Mouse (Mus musculus): ENCODE data around the gene Vps37c. TPM values are rescaled to one million over a fixed set of nuclear protein-coding genes. Genes with fewer than 3 reads are reported as not detected.

Vps37c gene
- polyA plus RNA-seq, 1 experiment: 30.0 TPM

- Histone ChIP-seq H3K36me3 (ENCODE audit: control insufficient read depth, insufficient read depth, low read length) (no peaks in the 10 kb centered on the region), H3K4me1 (ENCODE audit: control insufficient read depth, insufficient read depth, low read length) (no peaks in the 10 kb centered on the region), H3K27me3 (replicated peaks; ENCODE audit: control insufficient read depth, insufficient read depth, low read length) (no peaks in the 10 kb centered on the region), H3K27ac (ENCODE audit: insufficient read depth, low read depth, low read length) (no peak overlapping the region), H3K4me3 (ENCODE audit: insufficient read depth, low read depth, low read length) (no peak overlapping the region)
- DNase-seq: no peak
- WGBS: 55% methylated on average over 9 of the region's 9 CpGs
- TF ChIP-seq POLR2A (IDR thresholded peaks at IDR 0.05; ENCODE audit: low read depth, low read length) (no peak), CTCF (conservative IDR thresholded peaks at IDR 0.05; ENCODE audit: insufficient read depth, insufficient read length, low read depth, low read length) (no peak)
These were observed 16.6 kb upstream of the Vps37c start for GRCm38 (mm10) chr19:10671854-10672417.

GRCm38 (mm10) chr19:10673275-10673674 lies 15.3 kb upstream of the Vps37c start:
- Histone ChIP-seq H3K4me3 (ENCODE audit: insufficient read depth, low read depth, low read length) (no peak overlapping the region), H3K36me3 (ENCODE audit: control insufficient read depth, insufficient read depth, low read length) (no peaks in the 10 kb centered on the region), H3K27ac (ENCODE audit: insufficient read depth, low read depth, low read length) (no peak overlapping the region), H3K27me3 (replicated peaks; ENCODE audit: control insufficient read depth, insufficient read depth, low read length) (no peaks in the 10 kb centered on the region), H3K4me1 (ENCODE audit: control insufficient read depth, insufficient read depth, low read length) (no peaks in the 10 kb centered on the region)
- no peak for TF ChIP-seq CTCF (conservative IDR thresholded peaks at IDR 0.05; ENCODE audit: insufficient read depth, insufficient read length, low read depth, low read length)
- TF ChIP-seq POLR2A (IDR thresholded peaks at IDR 0.05; ENCODE audit: low read depth, low read length): no peak
- 87% methylated on average over 1 of the region's 1 CpGs for WGBS
- no peak for DNase-seq

- Histone ChIP-seq H3K27me3 (replicated peaks; ENCODE audit: control insufficient read depth, insufficient read depth, low read length) (no peaks in the 10 kb centered on the region), H3K4me3 (ENCODE audit: insufficient read depth, low read depth, low read length) (no peak overlapping the region), H3K36me3 (ENCODE audit: control insufficient read depth, insufficient read depth, low read length) (no peaks in the 10 kb centered on the region), H3K27ac (ENCODE audit: insufficient read depth, low read depth, low read length) (no peak overlapping the region), H3K4me1 (ENCODE audit: control insufficient read depth, insufficient read depth, low read length) (no peaks in the 10 kb centered on the region)
- no peak for DNase-seq
- TF ChIP-seq CTCF (conservative IDR thresholded peaks at IDR 0.05; ENCODE audit: insufficient read depth, insufficient read length, low read depth, low read length) (no peak), POLR2A (IDR thresholded peaks at IDR 0.05; ENCODE audit: low read depth, low read length) (no peak)
- WGBS: 84% methylated on average over 16 of the region's 16 CpGs
These were observed 11.9 kb upstream of the Vps37c start for GRCm38 (mm10) chr19:10676656-10677055.

- no peak within 1 kb of the TSS for H3K4me3 ChIP-seq (ENCODE audit: insufficient read depth, low read depth, low read length)
- H3K36me3 ChIP-seq (ENCODE audit: control insufficient read depth, insufficient read depth, low read length): no peaks in the 10 kb centered on the region
- H3K27ac ChIP-seq (ENCODE audit: insufficient read depth, low read depth, low read length): no peak within 1 kb of the TSS
- TF ChIP-seq POLR2A (IDR thresholded peaks at IDR 0.05; ENCODE audit: low read depth, low read length) (no peak), CTCF (conservative IDR thresholded peaks at IDR 0.05; ENCODE audit: insufficient read depth, insufficient read length, low read depth, low read length) (peak; percentile 96)
- WGBS: 28% methylated on average over 6 of the region's 6 CpGs
- no peaks in the 10 kb centered on the region for H3K4me1 ChIP-seq (ENCODE audit: control insufficient read depth, insufficient read depth, low read length)
- no peaks in the 10 kb centered on the region for H3K27me3 ChIP-seq (replicated peaks; ENCODE audit: control insufficient read depth, insufficient read depth, low read length)
- peak; percentile 90 for DNase-seq
These were observed 10.4 kb upstream of the Vps37c start, which contains the start of gene Pga5 for GRCm38 (mm10) chr19:10677915-10678771. Pga5 (minus strand) TSS chr19:10678071.

- WGBS: 83% methylated on average over 1 of the region's 1 CpGs
These were observed 9.8 kb upstream of the Vps37c start for GRCm38 (mm10) chr19:10678772-10679067.

GRCm38 (mm10) chr19:10681571-10681970 lies 7.0 kb upstream of the Vps37c start:
- Histone ChIP-seq H3K27ac (ENCODE audit: insufficient read depth, low read depth, low read length) (no peak overlapping the region), H3K27me3 (replicated peaks; ENCODE audit: control insufficient read depth, insufficient read depth, low read length) (no peaks in the 10 kb centered on the region), H3K36me3 (ENCODE audit: control insufficient read depth, insufficient read depth, low read length) (no peaks in the 10 kb centered on the region), H3K4me1 (ENCODE audit: control insufficient read depth, insufficient read depth, low read length) (peaks cover 7% of the 10 kb centered on the region), H3K4me3 (ENCODE audit: insufficient read depth, low read depth, low read length) (no peak overlapping the region)
- TF ChIP-seq CTCF (conservative IDR thresholded peaks at IDR 0.05; ENCODE audit: insufficient read depth, insufficient read length, low read depth, low read length) (no peak), POLR2A (IDR thresholded peaks at IDR 0.05; ENCODE audit: low read depth, low read length) (no peak)
- DNase-seq: no peak
- WGBS: 56% methylated on average over 4 of the region's 4 CpGs

More at GRCm38 (mm10) chr19:10678772-10679067, 9.8 kb upstream of the Vps37c start:
- H3K4me1 ChIP-seq (ENCODE audit: control insufficient read depth, insufficient read depth, low read length): no peaks in the 10 kb centered on the region
- H3K27ac ChIP-seq (ENCODE audit: insufficient read depth, low read depth, low read length): no peak overlapping the region
- no peak for DNase-seq
- no peaks in the 10 kb centered on the region for H3K36me3 ChIP-seq (ENCODE audit: control insufficient read depth, insufficient read depth, low read length)
- TF ChIP-seq POLR2A (IDR thresholded peaks at IDR 0.05; ENCODE audit: low read depth, low read length) (no peak), CTCF (conservative IDR thresholded peaks at IDR 0.05; ENCODE audit: insufficient read depth, insufficient read length, low read depth, low read length) (no peak)
- H3K27me3 ChIP-seq (replicated peaks; ENCODE audit: control insufficient read depth, insufficient read depth, low read length): no peaks in the 10 kb centered on the region
- H3K4me3 ChIP-seq (ENCODE audit: insufficient read depth, low read depth, low read length): no peak overlapping the region

- 43% methylated on average over 9 of the region's 9 CpGs for WGBS
- peak; percentile 91 for DNase-seq
- no peak; the same call in 1 of the 2 replicates for TF ChIP-seq CTCF (conservative IDR thresholded peaks at IDR 0.05; ENCODE audit: insufficient read depth, insufficient read length, low read depth, low read length)
These were observed 3.5 kb upstream of the Vps37c start for GRCm38 (mm10) chr19:10685081-10685480.

More at GRCm38 (mm10) chr19:10685081-10685480, 3.5 kb upstream of the Vps37c start:
- 0 out of 2 replicates have a peak overlapping the region, but pooled peaks have one; percentile 7 for H3K27ac ChIP-seq (ENCODE audit: insufficient read depth, low read depth, low read length)
- no peaks in the 10 kb centered on the region for H3K27me3 ChIP-seq (replicated peaks; ENCODE audit: control insufficient read depth, insufficient read depth, low read length)
- H3K4me3 ChIP-seq (ENCODE audit: insufficient read depth, low read depth, low read length): no peak overlapping the region
- H3K4me1 ChIP-seq (ENCODE audit: control insufficient read depth, insufficient read depth, low read length): peaks cover 19% of the 10 kb centered on the region
- H3K36me3 ChIP-seq (ENCODE audit: control insufficient read depth, insufficient read depth, low read length): no peaks in the 10 kb centered on the region
